Mouse (Mus musculus) heart, postnatal 0 days (tissue): ENCODE data around the gene Kcnj1.

Experiments used
- CTCF ChIP-seq: IDR thresholded peaks from 2 replicates; pipeline ENCODE4 v1.5.1; 2016; ENCODE audit warnings: antibody characterized with exemption, control low read depth, low read depth
- EP300 ChIP-seq: IDR thresholded peaks from 2 replicates; pipeline ENCODE4 v1.6.1; 2016; ENCODE audit warnings: antibody characterized with exemption, low read depth

- TF ChIP-seq CTCF (no peak), EP300 (no peak)
Observed at GRCm38 (mm10) chr9:32369388-32369787, 2.9 kb upstream of the Kcnj1 start.
